Mouse (Mus musculus): ENCODE data around the gene Angel1. TPM values are rescaled to one million over a fixed set of nuclear protein-coding genes. Genes with fewer than 3 reads are reported as not detected.
A peak's percentile ranks its signal among the peaks of the same experiment; 100 is the strongest.

The Angel1 gene
- 0.80 and 0.99 TPM in 2 replicates for polyA plus RNA-seq (2015; fragmentation: Nextera tagmentation; extraction: Ambion mirVana)

GRCm38 (mm10) chr12:86726120-86726640, at the start of gene Angel1:
TSS of gene Angel1 (minus strand) at chr12:86726460.
- Histone ChIP-seq H3K4me1 (ENCODE audit: insufficient read depth) (peaks cover 7% of the 10 kb centered on the region; the same call in 1 of the 2 replicates), H3K9ac (replicated peaks) (peak within 1 kb of the TSS; percentile 56), H3K36me3 (replicated peaks; ENCODE audit: insufficient read depth, low read length) (no peaks in the 10 kb centered on the region), H3K27me3 (ENCODE audit: insufficient read depth, low read length) (no peaks in the 10 kb centered on the region), H3K4me2 (ENCODE audit: low read depth, low read length) (peak within 1 kb of the TSS; percentile 100), H3K4me3 (ENCODE audit: low read depth, low read length) (peak within 1 kb of the TSS; percentile 67), H3K9me3 (ENCODE audit: low read length) (no peaks in the 10 kb centered on the region), H3K27ac (ENCODE audit: low read depth) (no peak within 1 kb of the TSS)
- DNase-seq (peak; percentile 96), ATAC-seq (peak; percentile 100)
- TF ChIP-seq EP300 (IDR thresholded peaks at IDR 0.05; ENCODE audit: low read depth) (0 out of 2 replicates have a peak, but pooled peaks have one; percentile 47), CTCF (IDR thresholded peaks at IDR 0.05; ENCODE audit: low read depth) (0 out of 2 replicates have a peak, but pooled peaks have one; percentile 3)
- under 1% methylated on average over 44 of the region's 44 CpGs for WGBS (ENCODE audit: insufficient replicate concordance)

GRCm38 (mm10) chr12:86775561-86776280, 49.5 kb upstream of the Angel1 start:
- Histone ChIP-seq H3K36me3 (replicated peaks; ENCODE audit: insufficient read depth, low read length) (no peaks in the 10 kb centered on the region), H3K4me1 (ENCODE audit: insufficient read depth) (no peaks in the 10 kb centered on the region), H3K9ac (replicated peaks) (no peak overlapping the region), H3K27ac (ENCODE audit: low read depth) (no peak overlapping the region), H3K4me2 (ENCODE audit: low read depth, low read length) (no peak overlapping the region), H3K9me3 (ENCODE audit: low read length) (no peaks in the 10 kb centered on the region), H3K4me3 (ENCODE audit: low read depth, low read length) (no peak overlapping the region), H3K27me3 (ENCODE audit: insufficient read depth, low read length) (no peaks in the 10 kb centered on the region)
- DNase-seq (no peak), ATAC-seq (no peak)
- 65% methylated on average over 7 of the region's 7 CpGs for WGBS (ENCODE audit: insufficient replicate concordance)
- TF ChIP-seq EP300 (IDR thresholded peaks at IDR 0.05; ENCODE audit: low read depth) = no peak
- TF ChIP-seq CTCF (IDR thresholded peaks at IDR 0.05; ENCODE audit: low read depth) = no peak

- H3K27ac ChIP-seq (ENCODE audit: low read depth) = no peak overlapping the region
- H3K27me3 ChIP-seq (ENCODE audit: insufficient read depth, low read length) = no peaks in the 10 kb centered on the region
- H3K4me2 ChIP-seq (ENCODE audit: low read depth, low read length) = no peak overlapping the region
- no peak for TF ChIP-seq EP300 (IDR thresholded peaks at IDR 0.05; ENCODE audit: low read depth)
- TF ChIP-seq CTCF (IDR thresholded peaks at IDR 0.05; ENCODE audit: low read depth) = no peak
- H3K9me3 ChIP-seq (ENCODE audit: low read length) = no peaks in the 10 kb centered on the region
- H3K4me1 ChIP-seq (ENCODE audit: insufficient read depth) = no peaks in the 10 kb centered on the region
- ATAC-seq (no peak), DNase-seq (no peak)
- no peaks in the 10 kb centered on the region for H3K36me3 ChIP-seq (replicated peaks; ENCODE audit: insufficient read depth, low read length)
- H3K9ac ChIP-seq (replicated peaks) = no peak overlapping the region
- no peak overlapping the region for H3K4me3 ChIP-seq (ENCODE audit: low read depth, low read length)
- 35% methylated on average over 3 of the region's 3 CpGs for WGBS (ENCODE audit: insufficient replicate concordance)
Measured at GRCm38 (mm10) chr12:86772551-86772950, 46.3 kb upstream of the Angel1 start.

GRCm38 (mm10) chr12:86771823-86772427, 45.7 kb upstream of the Angel1 start:
- TF ChIP-seq CTCF (IDR thresholded peaks at IDR 0.05; ENCODE audit: low read depth) (peak; percentile 96), EP300 (IDR thresholded peaks at IDR 0.05; ENCODE audit: low read depth) (no peak)
- WGBS (ENCODE audit: insufficient replicate concordance) = 5% methylated on average over 12 of the region's 12 CpGs
- Histone ChIP-seq H3K4me1 (ENCODE audit: insufficient read depth) (no peaks in the 10 kb centered on the region), H3K27me3 (ENCODE audit: insufficient read depth, low read length) (no peaks in the 10 kb centered on the region), H3K4me2 (ENCODE audit: low read depth, low read length) (no peak overlapping the region), H3K27ac (ENCODE audit: low read depth) (no peak overlapping the region), H3K9me3 (ENCODE audit: low read length) (no peaks in the 10 kb centered on the region), H3K4me3 (ENCODE audit: low read depth, low read length) (no peak overlapping the region), H3K36me3 (replicated peaks; ENCODE audit: insufficient read depth, low read length) (no peaks in the 10 kb centered on the region), H3K9ac (replicated peaks) (no peak overlapping the region)
- ATAC-seq (peak; percentile 84), DNase-seq (peak; percentile 91)

GRCm38 (mm10) chr12:86770927-86771326, 44.7 kb upstream of the Angel1 start:
- WGBS (ENCODE audit: insufficient replicate concordance) = 55% methylated on average over 3 of the region's 3 CpGs
- no peaks in the 10 kb centered on the region for H3K27me3 ChIP-seq (ENCODE audit: insufficient read depth, low read length)
- no peaks in the 10 kb centered on the region for H3K36me3 ChIP-seq (replicated peaks; ENCODE audit: insufficient read depth, low read length)
- no peak overlapping the region for H3K4me3 ChIP-seq (ENCODE audit: low read depth, low read length)
- H3K4me1 ChIP-seq (ENCODE audit: insufficient read depth) = no peaks in the 10 kb centered on the region
- H3K9me3 ChIP-seq (ENCODE audit: low read length) = no peaks in the 10 kb centered on the region
- H3K9ac ChIP-seq (replicated peaks) = no peak overlapping the region
- H3K27ac ChIP-seq (ENCODE audit: low read depth) = no peak overlapping the region
- ATAC-seq (no peak), DNase-seq (no peak)
- TF ChIP-seq CTCF (IDR thresholded peaks at IDR 0.05; ENCODE audit: low read depth) (no peak), EP300 (IDR thresholded peaks at IDR 0.05; ENCODE audit: low read depth) (no peak)
- H3K4me2 ChIP-seq (ENCODE audit: low read depth, low read length) = no peak overlapping the region

GRCm38 (mm10) chr12:86770261-86770670, 44.0 kb upstream of the Angel1 start:
- Histone ChIP-seq H3K4me3 (ENCODE audit: low read depth, low read length) (no peak overlapping the region), H3K9me3 (ENCODE audit: low read length) (no peaks in the 10 kb centered on the region), H3K36me3 (replicated peaks; ENCODE audit: insufficient read depth, low read length) (no peaks in the 10 kb centered on the region), H3K4me2 (ENCODE audit: low read depth, low read length) (no peak overlapping the region), H3K27me3 (ENCODE audit: insufficient read depth, low read length) (no peaks in the 10 kb centered on the region), H3K4me1 (ENCODE audit: insufficient read depth) (no peaks in the 10 kb centered on the region), H3K27ac (ENCODE audit: low read depth) (no peak overlapping the region), H3K9ac (replicated peaks) (no peak overlapping the region)
- TF ChIP-seq EP300 (IDR thresholded peaks at IDR 0.05; ENCODE audit: low read depth) (no peak), CTCF (IDR thresholded peaks at IDR 0.05; ENCODE audit: low read depth) (no peak)
- no peak for ATAC-seq
- WGBS (ENCODE audit: insufficient replicate concordance) = 49% methylated on average over 4 of the region's 4 CpGs
- no peak for DNase-seq
